ENCODE assay signal across 18 mouse cellular contexts in genomic region chr1:60621770-60622169, GRCm38 (mm10).
"Had no signal": no experiment of that assay in that cellular context is flagged by ENCODE, and none has a peak within 500 bp of the region (broad histone marks: within the 10 kb centered on the region; RNA-seq: fewer than 3 reads in every experiment).

No protein-coding gene starts in this region.

- H3K4me1 ChIP-seq: megakaryocyte, embryonic 14.5 days had no signal

- H3K36me3 ChIP-seq: kidney, embryonic 15.5 days; limb, embryonic 13.5 days; midbrain, embryonic 15.5 days; neural tube, embryonic 13.5 days had no signal

- ATAC-seq: lung, postnatal 0 days; midbrain, embryonic 15.5 days had no signal

- H3K9me3 ChIP-seq: kidney, embryonic 15.5 days; limb, embryonic 13.5 days; megakaryocyte, embryonic 14.5 days; midbrain, embryonic 15.5 days; neural tube, embryonic 13.5 days had no signal

- H3K9ac ChIP-seq: kidney, embryonic 15.5 days; limb, embryonic 13.5 days; liver, embryonic 14.5 days; midbrain, embryonic 15.5 days; neural tube, embryonic 13.5 days had no signal

- H3K4me2 ChIP-seq: kidney, embryonic 15.5 days; limb, embryonic 13.5 days; midbrain, embryonic 11.5 days; midbrain, embryonic 15.5 days; neural tube, embryonic 13.5 days had no signal

- DNase-seq: kidney, adult 2 months; kidney, postnatal 25 days; layer of hippocampus, adult 9-11 months; layer of hippocampus, postnatal 36 days; left cerebral cortex, postnatal 4 days; lung, adult 2 months; lung, postnatal 4 days; retina, postnatal 1 day; thymus, adult 18-20 months; thymus, postnatal 14 days had no signal

- H3K27me3 ChIP-seq: kidney, embryonic 15.5 days; limb, embryonic 13.5 days; megakaryocyte, embryonic 14.5 days; midbrain, embryonic 15.5 days; neural tube, embryonic 13.5 days had no signal

- H3K4me3 ChIP-seq: kidney, embryonic 15.5 days; limb, embryonic 13.5 days; megakaryocyte, embryonic 14.5 days; midbrain, embryonic 15.5 days; neural tube, embryonic 13.5 days had no signal

- H3K27ac ChIP-seq: kidney, embryonic 15.5 days; limb, embryonic 13.5 days; liver, embryonic 14.5 days; midbrain, embryonic 15.5 days; neural tube, embryonic 13.5 days had no signal
